Mouse (Mus musculus) lung, embryonic 15.5 days (tissue): ENCODE measurements around the gene Nr0b1. TPM values are rescaled to one million over a fixed set of nuclear protein-coding genes. Genes with fewer than 3 reads are reported as not detected.

ENCODE experiments used
- ATAC-seq: fragments of 200-750 bp; cut with Nextera tagmentation; 2 replicates; pipeline ENCODE4 v1.8.0; 2017; ENCODE audit warnings: moderate number of reproducible peaks, borderline replicate concordance; ENCODE audit not compliant: low FRiP score, low TSS enrichment; ENCODE audit errors: extremely low read depth
- H3K27ac ChIP-seq: fragments of 300-500 bp; sonication (generic); 2 replicates; pipeline ENCODE4 v1.5.1; 2015; ENCODE audit warnings: moderate library complexity, mild to moderate bottlenecking, inconsistent platforms
- H3K27me3 ChIP-seq: fragments of 300-500 bp; sonication (generic); 2 replicates; pipeline ENCODE4 v1.6.1; 2015; ENCODE audit warnings: inconsistent platforms
- H3K36me3 ChIP-seq: fragments of 300-500 bp; sonication (generic); 2 replicates; pipeline ENCODE4 v1.6.1; 2015; ENCODE audit warnings: inconsistent platforms
- H3K4me1 ChIP-seq: fragments of 300-500 bp; sonication (generic); 2 replicates; pipeline ENCODE4 v1.6.1; 2015; ENCODE audit warnings: inconsistent platforms
- H3K4me2 ChIP-seq: fragments of 300-500 bp; sonication (generic); 2 replicates; pipeline ENCODE4 v1.6.1; 2015; ENCODE audit warnings: inconsistent platforms, mild to moderate bottlenecking, moderate library complexity
- H3K4me3 ChIP-seq: fragments of 300-500 bp; sonication (generic); 2 replicates; pipeline ENCODE4 v1.5.1; 2015; ENCODE audit warnings: mild to moderate bottlenecking, inconsistent platforms
- H3K9ac ChIP-seq: fragments of 300-500 bp; sonication (generic); 2 replicates; pipeline ENCODE4 v1.6.1; 2015; ENCODE audit warnings: inconsistent platforms
- H3K9me3 ChIP-seq: fragments of 300-500 bp; sonication (generic); 2 replicates; pipeline ENCODE4 v1.6.1; 2016; ENCODE audit warnings: inconsistent platforms
- WGBS: fragments of 180-500 bp; shearing (Covaris S2); methylation state at CpG from one replicate; pipeline ENCODE4 v1.1.7; 2015; 5-methylcytosine and 5-hydroxymethylcytosine counted together
- polyA plus RNA-seq: library from polyadenylated mRNA; unstranded; fragments of >200 nt; fragmentation: Nextera tagmentation; extraction: Ambion mirVana; gene quantifications from 2 replicates; pipeline ENCODE4 v1.2.1, GENCODE M21; 2015

Nr0b1 gene
- polyA plus RNA-seq: not detected in 2 replicates

DNA sequence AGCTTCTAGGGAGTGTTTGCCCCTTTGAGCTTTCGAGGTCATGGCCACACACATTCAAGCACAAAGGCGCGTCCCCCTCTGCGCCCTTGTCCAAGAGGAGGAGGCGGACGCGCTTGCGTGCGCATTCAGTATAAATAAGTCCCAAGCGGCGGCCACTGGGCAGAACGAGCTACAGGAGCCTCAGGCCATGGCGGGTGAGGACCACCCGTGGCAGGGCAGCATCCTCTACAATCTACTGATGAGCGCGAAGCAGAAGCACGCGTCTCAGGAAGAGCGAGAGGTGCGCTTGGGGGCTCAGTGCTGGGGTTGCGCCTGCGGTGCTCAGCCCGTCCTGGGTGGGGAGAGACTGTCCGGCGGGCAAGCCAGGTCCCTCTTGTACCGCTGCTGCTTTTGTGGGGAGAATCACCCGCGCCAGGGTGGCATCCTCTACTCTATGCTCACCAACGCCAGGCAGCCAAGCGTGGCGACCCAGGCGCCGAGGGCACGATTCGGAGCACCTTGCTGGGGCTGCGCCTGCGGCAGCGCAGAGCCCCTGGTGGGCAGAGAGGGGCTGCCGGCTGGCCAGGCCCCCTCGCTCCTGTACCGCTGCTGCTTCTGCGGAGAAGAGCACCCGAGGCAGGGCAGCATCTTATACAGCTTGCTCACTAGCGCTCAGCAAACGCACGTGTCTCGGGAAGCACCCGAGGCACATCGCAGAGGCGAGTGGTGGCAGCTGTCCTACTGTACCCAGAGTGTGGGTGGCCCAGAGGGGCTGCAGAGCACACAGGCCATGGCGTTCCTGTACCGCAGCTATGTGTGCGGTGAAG lies at the start of gene Nr0b1:
TSS of gene Nr0b1 (plus strand) at position 151 of the 806 bp plus-strand sequence.
- H3K4me2 ChIP-seq: peak within 1 kb of the TSS; percentile 42
- H3K27ac ChIP-seq: no peak within 1 kb of the TSS
- H3K36me3 ChIP-seq: no peaks in the 10 kb centered on the region
- no peaks in the 10 kb centered on the region for H3K9me3 ChIP-seq
- ATAC-seq: 0 out of 2 replicates have a peak, but pooled peaks have one; percentile 31
- no peak within 1 kb of the TSS for H3K4me3 ChIP-seq
- 24% methylated on average over 53 of the region's 53 CpGs for WGBS
- H3K4me1 ChIP-seq: no peaks in the 10 kb centered on the region
- peaks cover 22% of the 10 kb centered on the region for H3K27me3 ChIP-seq
- H3K9ac ChIP-seq: no peak within 1 kb of the TSS

DNA sequence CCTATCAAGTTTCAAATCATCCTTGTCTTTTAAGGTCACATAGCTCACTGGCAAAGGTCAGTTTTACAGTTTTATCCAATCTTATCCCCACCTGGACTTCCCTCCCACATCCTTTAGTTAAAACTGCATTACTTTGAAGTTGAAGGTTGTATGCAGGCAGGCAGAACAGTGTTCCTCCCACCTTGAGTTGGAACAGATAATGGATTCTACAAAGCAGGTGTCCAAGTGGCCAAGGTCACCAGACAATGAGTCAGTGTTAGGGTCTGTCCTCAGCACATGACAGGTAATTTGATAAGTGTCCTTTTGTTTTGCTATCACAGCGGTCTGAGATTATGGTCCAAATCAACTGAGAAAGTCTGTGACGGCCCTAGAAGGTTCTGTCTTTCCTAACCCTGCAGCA lies 4.3 kb upstream of the Nr0b1 start:
- Histone ChIP-seq H3K36me3 (no peaks in the 10 kb centered on the region), H3K27me3 (peaks cover 15% of the 10 kb centered on the region), H3K4me2 (no peak overlapping the region), H3K27ac (no peak overlapping the region), H3K4me1 (no peaks in the 10 kb centered on the region), H3K4me3 (no peak overlapping the region), H3K9me3 (no peaks in the 10 kb centered on the region), H3K9ac (no peak overlapping the region)
- 69% methylated on average over 2 of the region's 2 CpGs for WGBS
- ATAC-seq: no peak

DNA sequence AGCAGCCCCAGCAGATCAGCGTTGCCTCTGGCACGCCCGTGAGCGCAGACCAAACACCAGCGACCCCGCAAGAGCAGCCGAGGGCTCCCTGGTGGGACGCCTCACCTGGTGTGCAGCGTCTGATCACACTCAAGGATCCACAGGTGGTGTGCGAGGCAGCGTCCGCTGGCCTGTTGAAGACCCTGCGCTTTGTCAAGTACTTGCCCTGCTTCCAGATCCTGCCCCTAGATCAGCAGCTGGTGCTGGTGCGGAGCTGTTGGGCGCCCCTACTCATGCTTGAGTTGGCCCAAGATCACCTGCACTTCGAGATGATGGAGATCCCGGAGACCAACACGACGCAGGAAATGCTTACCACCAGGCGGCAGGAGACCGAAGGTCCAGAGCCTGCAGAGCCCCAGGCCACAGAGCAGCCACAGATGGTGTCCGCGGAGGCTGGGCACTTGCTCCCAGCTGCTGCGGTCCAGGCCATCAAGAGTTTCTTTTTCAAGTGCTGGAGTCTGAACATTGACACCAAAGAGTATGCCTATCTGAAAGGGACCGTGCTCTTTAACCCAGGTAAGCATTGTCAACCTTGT lies 943 bp downstream of the Nr0b1 start:
- Histone ChIP-seq H3K27ac (no peak overlapping the region), H3K9me3 (no peaks in the 10 kb centered on the region), H3K27me3 (peaks cover 22% of the 10 kb centered on the region), H3K4me1 (no peaks in the 10 kb centered on the region), H3K36me3 (no peaks in the 10 kb centered on the region), H3K4me2 (peak overlapping the region; percentile 42), H3K4me3 (no peak overlapping the region), H3K9ac (no peak overlapping the region)
- no peak for ATAC-seq
- WGBS: 22% methylated on average over 25 of the region's 25 CpGs

DNA sequence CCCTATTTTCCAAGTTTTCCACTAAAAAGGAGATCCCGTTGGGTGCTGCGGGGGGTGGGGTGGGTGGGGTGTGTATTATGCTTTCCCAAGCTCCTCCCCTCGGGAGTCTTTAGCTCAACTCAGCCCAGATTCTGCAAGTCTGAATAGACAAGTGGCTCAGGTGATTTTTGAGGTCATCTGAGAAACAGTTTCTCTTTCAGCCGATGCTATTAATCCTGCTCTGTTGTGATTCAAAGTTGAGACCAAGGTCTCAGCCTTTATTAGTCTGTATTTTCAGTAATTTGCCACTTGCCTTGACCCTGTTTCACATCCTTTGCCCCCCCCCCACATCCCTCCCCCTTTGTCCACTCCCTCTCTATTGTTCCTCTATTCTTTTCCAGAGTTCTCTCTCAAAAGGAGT lies 1.8 kb downstream of the Nr0b1 start:
- Histone ChIP-seq H3K9ac (no peak overlapping the region), H3K4me1 (no peaks in the 10 kb centered on the region), H3K9me3 (no peaks in the 10 kb centered on the region), H3K36me3 (no peaks in the 10 kb centered on the region), H3K4me2 (no peak overlapping the region), H3K27me3 (peaks cover 22% of the 10 kb centered on the region), H3K27ac (no peak overlapping the region), H3K4me3 (no peak overlapping the region)
- ATAC-seq: no peak
- 29% methylated on average over 4 of the region's 4 CpGs for WGBS

DNA sequence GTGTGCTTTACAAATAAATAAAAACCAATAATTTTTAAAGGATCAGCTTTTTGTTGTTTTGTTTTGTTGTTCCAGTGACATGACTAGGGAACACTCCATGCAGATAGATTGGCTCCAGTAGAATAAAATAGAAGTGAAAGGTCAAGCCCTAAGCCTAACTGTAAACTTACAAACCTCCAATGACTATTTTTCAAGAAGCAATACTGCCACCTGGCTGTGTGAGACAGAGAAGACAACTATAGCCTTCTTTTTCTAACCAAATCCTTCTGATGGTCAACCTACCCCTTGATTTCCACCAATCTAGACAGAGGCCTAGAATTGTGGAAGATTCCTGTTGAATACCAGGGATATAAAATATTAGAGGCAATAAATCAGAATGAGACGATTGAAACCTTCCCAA lies 45.7 kb downstream of the Nr0b1 start:
- Histone ChIP-seq H3K36me3 (no peaks in the 10 kb centered on the region), H3K27me3 (no peaks in the 10 kb centered on the region), H3K9ac (no peak overlapping the region), H3K4me1 (no peaks in the 10 kb centered on the region), H3K9me3 (no peaks in the 10 kb centered on the region), H3K4me2 (no peak overlapping the region), H3K27ac (no peak overlapping the region), H3K4me3 (no peak overlapping the region)
- no CpG with 5 or more reads among the region's 1 CpGs for WGBS
- ATAC-seq: no peak

Other genes starting within 250 kb of the Nr0b1 start
- not detected in 2 replicates for gene Samt3, start 147.6 kb upstream of the Nr0b1 start, polyA plus RNA-seq
- not detected in 2 replicates for gene Mageb4, start 113.3 kb downstream of the Nr0b1 start, polyA plus RNA-seq